In genomic region chr9:72806731-72807419, GRCm38 (mm10) we compare ENCODE assay signal across 7 mouse cellular contexts. TPM values are rescaled to one million over a fixed set of nuclear protein-coding genes. Genes with fewer than 3 reads are reported as not detected.
DNase-seq lines count a peak whose midpoint lies in the region; ATAC-seq and TF ChIP-seq lines count a peak whose summit lies in the region.

TSS of gene Prtg (plus strand) at chr9:72806874.

- no peaks in the 10 kb centered on the region for H3K4me1 ChIP-seq in heart, adult 2 months (ENCODE audit: control insufficient read depth, insufficient read depth, low read length)
- H3K4me1 ChIP-seq in midbrain, embryonic 14.5 days (ENCODE audit: control insufficient read depth, insufficient read depth, low read length) = peaks cover 14% of the 10 kb centered on the region

- peak; percentile 80 for ATAC-seq in midbrain, embryonic 14.5 days (ENCODE audit: low FRiP score, low TSS enrichment)

- no peak for TF ChIP-seq POLR2A in heart, adult 2 months (IDR thresholded peaks at IDR 0.05; ENCODE audit: insufficient read depth, low read depth, low read length)

- H3K9ac ChIP-seq in heart, adult 2 months (ENCODE audit: low read depth, low read length) = peak within 1 kb of the TSS; percentile 46
- peak within 1 kb of the TSS; percentile 76 for H3K9ac ChIP-seq in midbrain, embryonic 14.5 days (replicated peaks; ENCODE audit: low read length)

- WGBS in heart, adult 2 months = 1% methylated on average over 55 of the region's 57 CpGs
- WGBS in midbrain, embryonic 14.5 days = under 1% methylated on average over 57 of the region's 57 CpGs

- H3K27ac ChIP-seq in heart, adult 2 months = no peak within 1 kb of the TSS
- peak within 1 kb of the TSS; percentile 94 for H3K27ac ChIP-seq in layer of hippocampus, adult 2 months
- peak within 1 kb of the TSS; percentile 76 for H3K27ac ChIP-seq in midbrain, embryonic 14.5 days (replicated peaks; ENCODE audit: low read depth, low read length)

- H3K4me2 ChIP-seq in midbrain, embryonic 14.5 days (ENCODE audit: low read length) = peak within 1 kb of the TSS; percentile 100

- no peaks in the 10 kb centered on the region for H3K9me3 ChIP-seq in midbrain, embryonic 14.5 days (ENCODE audit: control insufficient read depth, low read length)

- DNase-seq in urinary bladder, adult 2 months (ENCODE audit: low spot score) = peak; percentile 23
- DNase-seq in urinary bladder, postnatal 14 days (ENCODE audit: low spot score) = no peak
- peak; percentile 94 for DNase-seq in embryo, embryonic 10 days (ENCODE audit: low spot score)
- peak; percentile 22 to 31 for DNase-seq in heart, adult 2 months
- DNase-seq in layer of hippocampus, adult 2 months (ENCODE audit: low spot score in 2 of 2) = peak in 1 of 2 experiments; percentile 16
- peak; percentile 59 for DNase-seq in midbrain, embryonic 14.5 days
- DNase-seq in testis, postnatal 14 days (ENCODE audit: low spot score) = peak; percentile 27

- no peak for TF ChIP-seq EP300 in heart, adult 2 months (IDR thresholded peaks at IDR 0.05; ENCODE audit: insufficient read depth, low read depth, low read length)

- no peaks in the 10 kb centered on the region for H3K36me3 ChIP-seq in heart, adult 2 months (ENCODE audit: control insufficient read depth, insufficient read depth, low read length)
- no peaks in the 10 kb centered on the region for H3K36me3 ChIP-seq in midbrain, embryonic 14.5 days (ENCODE audit: control insufficient read depth, insufficient read depth, low read length)

- intact Hi-C loops in heart, adult 2 months (cut with DNase I) = loop anchor here (5.0 kb wide), 1 partner anchor 75 kb away; no protein-coding TSS in a partner anchor

- H3K4me3 ChIP-seq in heart, adult 2 months = peak within 1 kb of the TSS; percentile 64
- peak within 1 kb of the TSS; percentile 86 for H3K4me3 ChIP-seq in layer of hippocampus, adult 2 months
- peak within 1 kb of the TSS; percentile 73 for H3K4me3 ChIP-seq in midbrain, embryonic 14.5 days (replicated peaks; ENCODE audit: low read depth, low read length)

- peaks cover 2% of the 10 kb centered on the region for H3K27me3 ChIP-seq in heart, adult 2 months (ENCODE audit: control insufficient read depth, insufficient read depth, low read length)
- H3K27me3 ChIP-seq in midbrain, embryonic 14.5 days (ENCODE audit: control insufficient read depth, insufficient read depth, low read length) = peaks cover 9% of the 10 kb centered on the region; the same call in 1 of the 2 replicates

- no peaks in the 10 kb centered on the region for H3K79me2 ChIP-seq in heart, adult 2 months (replicated peaks; ENCODE audit: control insufficient read depth, insufficient read depth, low read length)

- no peak for TF ChIP-seq CTCF in heart, adult 2 months (IDR thresholded peaks at IDR 0.05)
- TF ChIP-seq CTCF in layer of hippocampus, adult 2 months (conservative IDR thresholded peaks at IDR 0.05) = no peak

RNA-seq across cellular contexts. Expression of gene Prtg, which starts in this region (rescaled TPM):
- polyA plus RNA-seq in urinary bladder, adult 2 months (2012; rRNA removed) = 0.10 and 0.22 TPM in 2 replicates
- under 1 TPM; 0.02 to 0.05 TPM for total RNA-seq in heart, adult 2 months (2021)
- 0.12 and 0.27 TPM in 2 replicates for polyA plus RNA-seq in heart, adult 2 months (2012; rRNA removed)
- 1 to 10 TPM; 3.2 to 3.3 TPM for total RNA-seq in layer of hippocampus, adult 2 months (2021)
- 0.30 and 0.54 TPM in 2 replicates for polyA plus RNA-seq in midbrain, embryonic 14.5 days (2014; fragmentation: Nextera tagmentation; extraction: Ambion mirVana)

Comparison
In these comparisons a context has a peak if more than half of its experiments do, and no peak if none do; other contexts are left out.
1. Peak in DNase-seq in urinary bladder, adult 2 months; RNA of the gene not detected or under 1 TPM.
2. Peak in DNase-seq, H3K4me3 ChIP-seq and H3K9ac ChIP-seq in heart, adult 2 months; RNA of the gene not detected or under 1 TPM.
3. Peak in DNase-seq, ATAC-seq, H3K4me3 ChIP-seq, H3K27ac ChIP-seq, H3K9ac ChIP-seq and H3K4me2 ChIP-seq in midbrain, embryonic 14.5 days; RNA of the gene not detected or under 1 TPM.